Mouse (Mus musculus) heart, adult 2 months (tissue): ENCODE measurements around the gene Figla. TPM values are rescaled to one million over a fixed set of nuclear protein-coding genes. Genes with fewer than 3 reads are reported as not detected.

Source experiments
- DNase-seq, 2 experiments: peaks; one replicate each; pipeline ENCODE4 v3.0.0; 2021
- H3K27ac ChIP-seq: fragments of 200-600 bp; 2 replicates; pipeline ENCODE4 v1.8.1; 2022
- H3K27me3 ChIP-seq: fragments of 200-500 bp; 2 replicates; pipeline ENCODE4 v1.6.1; 2012; ENCODE audit warnings: mild to moderate bottlenecking, low read length, inconsistent platforms, mixed read lengths; ENCODE audit not compliant: control insufficient read depth, insufficient read depth
- H3K36me3 ChIP-seq: fragments of 200-500 bp; 2 replicates; pipeline ENCODE4 v1.6.1; 2012; ENCODE audit warnings: low read length, inconsistent platforms; ENCODE audit not compliant: control insufficient read depth, insufficient read depth
- H3K4me1 ChIP-seq: fragments of 200-500 bp; 2 replicates; pipeline ENCODE4 v1.6.1; 2011; ENCODE audit warnings: low read length; ENCODE audit not compliant: control insufficient read depth, insufficient read depth
- H3K4me3 ChIP-seq: fragments of 200-600 bp; 2 replicates; pipeline ENCODE4 v1.8.1; 2022
- H3K79me2 ChIP-seq: fragments of 200-500 bp; replicated peaks from 2 replicates; pipeline ENCODE4 v1.6.1; 2012; ENCODE audit warnings: mild to moderate bottlenecking, inconsistent platforms, low read length, moderate library complexity, mixed read lengths; ENCODE audit not compliant: control insufficient read depth, insufficient read depth
- H3K9ac ChIP-seq: fragments of 200-500 bp; 2 replicates; pipeline ENCODE4 v1.6.1; 2012; ENCODE audit warnings: low read depth, mild to moderate bottlenecking, control low read depth, inconsistent platforms, low read length, mixed read lengths
- CTCF ChIP-seq: fragments of 200-600 bp; IDR thresholded peaks from 2 replicates; pipeline ENCODE4 v1.8.1; 2022; ENCODE audit warnings: antibody characterized with exemption, mild to moderate bottlenecking, moderate library complexity
- EP300 ChIP-seq: fragments of 200-500 bp; IDR thresholded peaks from 2 replicates; pipeline ENCODE4 v1.6.1; 2011; ENCODE audit warnings: low read depth, low read length, control low read depth; ENCODE audit not compliant: insufficient read depth
- POLR2A ChIP-seq: fragments of 200-500 bp; IDR thresholded peaks from 2 replicates; pipeline ENCODE4 v1.6.1; 2011; ENCODE audit warnings: mild to moderate bottlenecking, low read depth, low read length, control low read depth; ENCODE audit not compliant: insufficient read depth
- WGBS: fragments of 180-500 bp; shearing (Covaris S2); methylation state at CpG from one replicate; pipeline ENCODE4 v1.1.7; 2018; 5-methylcytosine and 5-hydroxymethylcytosine counted together
- intact Hi-C: fragments of 180-260 bp; cut with DNase I; formaldehyde crosslinking; loops from one replicate; pipeline ENCODE4 v1.15.1; 2025
- polyA plus RNA-seq: library from polyadenylated mRNA; depleted of rRNA; stranded (reverse); fragments of >200 nt; gene quantifications from 2 replicates; pipeline ENCODE4 v1.2.3, GENCODE M21; 2012; rRNA removed
- total RNA-seq, 2 experiments: library from RNA; stranded (reverse); gene quantifications; 2 replicates each; pipeline ENCODE4 v1.2.3; 2021

The Figla gene
- total and polyA plus RNA-seq, 3 experiments, result not detected

- H3K9ac ChIP-seq, result no peak overlapping the region
- H3K79me2 ChIP-seq, result no peaks in the 10 kb centered on the region
- H3K27me3 ChIP-seq, result no peaks in the 10 kb centered on the region
- no peaks in the 10 kb centered on the region for H3K36me3 ChIP-seq
- no peak overlapping the region for H3K27ac ChIP-seq
- WGBS, result 64% methylated on average over 5 of the region's 5 CpGs
- no peak for TF ChIP-seq POLR2A
- no peak for TF ChIP-seq EP300
- TF ChIP-seq CTCF, result no peak
- H3K4me3 ChIP-seq, result no peak overlapping the region
- DNase-seq, result no peak
- intact Hi-C loops, result no loop called here
- no peaks in the 10 kb centered on the region for H3K4me1 ChIP-seq
Observed at GRCm38 (mm10) chr6:86069009-86069408, 53.0 kb downstream of the Figla start.

DNA sequence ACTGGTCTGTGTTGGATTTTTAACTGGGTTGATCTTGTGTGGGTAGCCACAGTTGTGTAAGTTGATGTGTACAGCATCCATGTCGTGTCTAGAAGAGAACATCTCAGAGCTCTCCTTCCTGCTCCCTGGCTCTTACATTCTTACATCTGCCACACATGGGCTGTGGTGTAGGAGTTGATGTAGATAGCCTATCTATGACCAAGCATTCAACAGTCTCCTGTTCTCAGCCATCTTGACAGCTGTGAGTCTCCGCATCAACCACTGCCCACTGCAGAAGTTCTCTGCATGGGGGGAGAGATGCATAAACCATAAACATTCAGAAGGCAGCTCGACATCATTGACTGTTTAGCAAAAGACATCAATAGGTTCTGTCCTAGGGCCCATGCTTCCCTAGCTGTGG, 53.9 kb downstream of the Figla start:
- no peak overlapping the region for H3K9ac ChIP-seq
- WGBS, result 72% methylated on average over 3 of the region's 3 CpGs
- TF ChIP-seq EP300 (no peak), POLR2A (no peak), CTCF (no peak)
- no peaks in the 10 kb centered on the region for H3K36me3 ChIP-seq
- H3K27me3 ChIP-seq, result no peaks in the 10 kb centered on the region
- no peaks in the 10 kb centered on the region for H3K79me2 ChIP-seq
- no peak overlapping the region for H3K4me3 ChIP-seq
- H3K4me1 ChIP-seq, result no peaks in the 10 kb centered on the region
- no peak for DNase-seq
- intact Hi-C loops, result no loop called here
- no peak overlapping the region for H3K27ac ChIP-seq

GRCm38 (mm10) chr6:86070277-86070676, 54.3 kb downstream of the Figla start:
- TF ChIP-seq EP300, result no peak
- TF ChIP-seq POLR2A, result no peak
- no peak for TF ChIP-seq CTCF
- intact Hi-C loops, result no loop called here
- no peak for DNase-seq
- Histone ChIP-seq H3K9ac (no peak overlapping the region), H3K27ac (no peak overlapping the region), H3K36me3 (no peaks in the 10 kb centered on the region), H3K4me1 (no peaks in the 10 kb centered on the region), H3K79me2 (no peaks in the 10 kb centered on the region), H3K4me3 (no peak overlapping the region), H3K27me3 (no peaks in the 10 kb centered on the region)
- 48% methylated on average over 7 of the region's 7 CpGs for WGBS

Other genes starting within 250 kb of the Figla start
- gene Nat8f6, start 195.2 kb upstream of the Figla start, total RNA-seq, result under 1 TPM in 1 of 2 experiments, not detected in 1; 0.18 TPM
- 0.29 and 0.73 TPM in 2 replicates for gene Nat8f6, start 195.2 kb upstream of the Figla start, polyA plus RNA-seq
- not detected for gene Nat8f5, start 195.2 kb upstream of the Figla start, total RNA-seq
- not detected in 2 replicates for gene Nat8f5, start 195.2 kb upstream of the Figla start, polyA plus RNA-seq
- not detected for gene Nat8, start 184.1 kb upstream of the Figla start, total RNA-seq
- gene Nat8, start 184.1 kb upstream of the Figla start, polyA plus RNA-seq, result not detected in 2 replicates
- under 1 TPM in 1 of 2 experiments, not detected in 1; 0.13 TPM for gene Nat8f2, start 147.0 kb upstream of the Figla start, total RNA-seq
- 0.15 TPM in 1 of 2 replicates, not detected in the other for gene Nat8f2, start 147.0 kb upstream of the Figla start, polyA plus RNA-seq
- gene Nat8f4, start 111.3 kb upstream of the Figla start, total RNA-seq, result under 1 TPM; 0.73 to 0.76 TPM
- 0.66 and 1.5 TPM in 2 replicates for gene Nat8f4, start 111.3 kb upstream of the Figla start, polyA plus RNA-seq
- 10 to 100 TPM; 11.0 to 14.1 TPM for gene Tprkb, start 104.3 kb upstream of the Figla start, total RNA-seq
- gene Tprkb, start 104.3 kb upstream of the Figla start, polyA plus RNA-seq, result 12.2 and 15.5 TPM in 2 replicates
- 1 to 10 TPM; 2.0 to 2.1 TPM for gene Nat8f1, start 100.5 kb upstream of the Figla start, total RNA-seq
- 5.1 and 6.1 TPM in 2 replicates for gene Nat8f1, start 100.5 kb upstream of the Figla start, polyA plus RNA-seq
- 10 to 100 TPM; 38.0 to 41.8 TPM for gene Dusp11, start 54.5 kb upstream of the Figla start, total RNA-seq
- gene Dusp11, start 54.5 kb upstream of the Figla start, polyA plus RNA-seq, result 26.0 and 52.4 TPM in 2 replicates
- under 1 TPM; 0.16 to 0.39 TPM for gene Add2, start 12.5 kb downstream of the Figla start, total RNA-seq
- gene Add2, start 12.5 kb downstream of the Figla start, polyA plus RNA-seq, result 0.25 and 0.47 TPM in 2 replicates
- gene Tgfa, start 179.1 kb downstream of the Figla start, total RNA-seq, result 1 to 10 TPM; 1.0 to 1.6 TPM
- gene Tgfa, start 179.1 kb downstream of the Figla start, polyA plus RNA-seq, result 0.80 and 1.0 TPM in 2 replicates